Mouse (Mus musculus) spleen, adult 18-20 months (tissue): Measurements from ENCODE around the gene Ckm.

Experiments used
- DNase-seq, 2 experiments: peaks; one replicate each; pipeline ENCODE4 v3.0.0; 2022; ENCODE audit warnings: mixed read lengths in 2 of 2

The Ckm gene

DNA sequence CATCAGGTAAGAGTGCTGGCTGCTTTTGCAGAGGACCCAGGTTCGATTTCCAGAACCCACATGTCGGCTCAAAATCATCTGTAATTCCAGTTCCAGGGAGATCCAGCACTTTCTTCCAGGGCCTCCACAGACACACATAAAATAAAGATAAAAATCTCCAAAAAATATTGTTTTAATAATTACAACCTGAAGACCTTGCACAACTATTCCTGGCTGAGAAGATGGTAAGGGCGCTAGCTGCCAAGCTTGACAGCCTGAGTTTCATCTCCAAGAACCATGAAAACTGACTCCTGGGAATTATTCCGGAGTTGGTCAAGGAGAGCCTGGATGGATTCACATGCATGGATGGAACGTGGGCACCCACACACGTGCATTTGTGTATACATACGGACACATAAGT is at the start of gene Ckm:
Gene Ckm, plus strand, starts transcription at position 301 of the 400 bp plus-strand sequence.
- DNase-seq = no peak

- DNase-seq = no peak
Measured at GRCm38 (mm10) chr7:19354991-19355390, 49.6 kb upstream of the Ckm start.

DNA sequence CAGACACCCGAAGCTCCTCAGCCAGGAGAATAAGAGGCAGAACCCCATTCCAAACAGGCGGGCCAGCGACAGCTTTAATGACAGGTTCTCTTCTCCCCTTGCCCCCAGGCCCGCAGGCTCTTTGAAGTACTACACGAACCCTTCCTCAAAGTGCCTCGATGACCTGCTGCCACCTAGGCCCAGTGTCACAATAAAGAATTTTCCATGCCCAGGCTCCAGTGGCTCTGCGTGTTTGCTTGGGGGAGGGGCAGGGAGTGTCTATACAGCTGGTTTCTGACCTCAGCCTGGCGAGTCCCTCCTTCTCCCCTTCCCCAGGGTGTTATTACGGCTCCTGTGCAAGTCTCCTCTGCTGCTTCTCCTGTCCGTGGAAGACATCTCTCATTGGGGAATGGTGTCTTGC is 48.3 kb upstream of the Ckm start:
- DNase-seq = no peak

- no peak for DNase-seq
Measured at GRCm38 (mm10) chr7:19357381-19358375, 46.9 kb upstream of the Ckm start.

- DNase-seq = no peak
Measured at GRCm38 (mm10) chr7:19358634-19359033, 45.9 kb upstream of the Ckm start.

DNA sequence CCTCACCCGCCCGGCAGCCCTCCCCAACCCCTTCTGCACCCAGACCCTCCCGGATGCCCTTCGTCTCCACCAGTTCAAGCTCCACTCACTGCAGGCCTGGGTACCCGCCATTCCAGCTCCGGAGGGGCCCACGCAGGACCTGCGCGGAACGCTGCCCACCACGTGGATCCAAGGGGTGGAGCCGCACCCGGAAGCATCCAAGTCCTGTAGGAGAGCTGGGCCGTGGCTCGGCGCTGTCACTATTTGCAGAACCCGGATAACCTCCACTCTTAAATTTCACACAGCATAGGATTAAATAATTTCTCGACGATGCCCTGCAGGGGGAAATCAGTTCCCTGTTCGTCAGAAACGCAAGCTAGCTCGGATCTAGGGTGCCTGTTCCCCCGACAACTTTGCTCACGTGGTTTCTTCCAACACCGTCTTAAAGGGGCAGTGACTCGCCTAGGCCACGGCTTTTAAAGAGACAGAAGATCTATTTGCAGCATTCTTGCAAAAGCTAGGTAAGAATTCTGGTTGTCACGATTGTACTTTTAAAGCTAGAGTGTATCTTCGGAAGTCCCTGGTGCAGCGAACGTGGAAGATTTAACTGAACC is 45.2 kb upstream of the Ckm start, which contains the start of the genes Cd3eap and Ppp1r13l:
Gene Cd3eap, minus strand, starts transcription at position 185 of the 593 bp plus-strand sequence.
Gene Ppp1r13l, plus strand, starts transcription at position 451 of the 593 bp plus-strand sequence.
- peak; percentile 70 to 82 for DNase-seq

DNA sequence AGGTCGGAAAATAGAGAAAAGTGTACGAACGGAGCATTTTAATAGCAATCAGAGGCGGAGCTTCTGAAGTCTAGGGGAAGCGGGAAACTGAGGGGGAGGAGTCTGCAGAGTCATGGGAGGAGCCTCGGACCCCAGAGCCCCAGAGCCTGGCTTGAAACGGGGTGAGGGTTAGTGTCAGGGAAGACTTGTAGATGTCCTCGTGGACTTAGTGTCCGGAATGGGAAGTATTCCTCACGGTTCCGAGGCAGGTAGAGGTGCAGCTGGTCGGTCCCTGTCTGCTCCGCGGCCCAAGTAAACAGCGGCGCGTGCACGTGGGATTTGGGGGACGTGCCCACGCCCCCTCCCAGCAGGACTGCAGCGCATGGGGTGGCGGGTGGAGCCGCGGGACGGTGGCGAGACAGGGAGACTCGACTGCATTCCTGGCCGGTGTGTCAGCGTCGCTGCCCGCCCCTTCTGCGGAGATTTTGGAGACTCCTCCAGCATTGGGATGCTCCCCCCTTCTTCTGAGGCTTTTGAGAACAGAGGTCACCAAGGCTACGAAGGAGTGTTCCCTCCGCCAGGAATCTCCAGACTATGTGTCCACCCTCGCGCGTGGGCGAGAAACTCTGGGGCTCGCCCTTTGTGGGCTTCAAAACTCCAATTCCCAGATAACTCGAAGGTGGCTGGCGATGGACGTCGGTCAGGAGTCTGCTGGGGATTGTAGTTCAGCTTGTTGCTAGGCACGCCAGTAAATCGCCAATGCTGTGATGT is 44.5 kb upstream of the Ckm start:
- peak; percentile 46 to 70 for DNase-seq

- peak; percentile 58 to 63 for DNase-seq
Measured at GRCm38 (mm10) chr7:19360944-19361343, 43.6 kb upstream of the Ckm start.

DNA sequence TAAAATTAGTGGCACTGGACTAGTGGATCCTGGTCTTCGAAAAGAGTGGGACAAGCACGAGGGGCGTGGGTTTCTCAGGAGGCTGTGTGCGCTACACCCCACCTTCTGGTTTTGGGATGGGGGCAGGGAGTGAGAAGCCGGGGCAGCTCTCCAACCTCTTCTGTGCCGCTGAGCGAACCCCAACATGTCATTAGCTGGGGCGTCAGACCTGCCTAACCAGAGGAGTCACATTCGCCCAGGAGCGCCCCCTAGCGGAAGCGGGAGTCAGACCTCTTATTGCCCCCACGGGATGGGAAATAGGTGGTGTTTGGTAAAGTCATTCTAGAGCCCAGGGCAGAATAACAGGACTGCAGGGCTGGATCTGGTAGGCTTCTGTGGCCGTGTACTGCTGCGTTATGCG is 42.9 kb upstream of the Ckm start:
- DNase-seq = peak; percentile 57 to 79

GRCm38 (mm10) chr7:19362276-19362675 is 42.3 kb upstream of the Ckm start:
- DNase-seq = no peak

- peak; percentile 59 to 76 for DNase-seq
Measured at GRCm38 (mm10) chr7:19363881-19364280, 40.7 kb upstream of the Ckm start.

DNA sequence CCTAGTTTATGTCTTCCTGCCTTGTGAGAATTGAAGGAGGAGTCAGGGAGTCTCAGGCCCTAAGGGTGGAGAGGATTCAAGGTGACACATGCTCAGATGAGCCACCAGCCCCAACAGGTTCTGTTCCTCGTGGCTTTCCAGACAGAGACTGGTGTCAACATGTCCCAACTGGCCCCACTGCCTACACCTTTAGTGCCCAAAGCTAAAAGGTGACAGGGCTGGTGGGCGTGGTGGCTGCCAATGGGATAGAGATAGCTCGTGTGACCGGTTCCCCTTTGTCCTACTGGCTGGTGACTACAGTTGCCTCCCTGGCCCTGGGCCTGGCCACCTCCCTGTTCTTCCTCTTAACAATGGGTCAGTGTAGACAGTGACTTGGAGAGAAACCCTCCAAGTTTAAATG is 39.2 kb upstream of the Ckm start:
- DNase-seq = no peak

DNA sequence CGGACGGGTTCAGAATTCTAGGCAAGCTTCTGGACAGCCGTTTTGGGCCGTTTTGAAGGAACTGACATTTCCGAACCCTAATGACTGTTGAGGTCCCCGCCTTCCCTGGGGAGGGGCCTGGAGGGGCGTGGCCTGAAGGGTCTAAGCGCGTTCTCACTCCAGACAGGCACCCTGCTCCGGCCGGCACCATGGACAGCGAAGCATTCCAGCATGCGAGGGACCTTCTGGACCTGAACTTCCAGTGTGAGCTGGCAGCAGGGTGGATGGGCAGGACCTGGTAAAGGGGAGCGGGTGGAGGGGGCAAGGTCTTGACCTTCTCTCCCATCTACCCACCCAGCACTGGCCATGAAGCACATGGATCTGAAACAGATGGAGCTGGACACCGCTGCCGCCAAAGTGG is 36.2 kb upstream of the Ckm start:
- no peak for DNase-seq

DNA sequence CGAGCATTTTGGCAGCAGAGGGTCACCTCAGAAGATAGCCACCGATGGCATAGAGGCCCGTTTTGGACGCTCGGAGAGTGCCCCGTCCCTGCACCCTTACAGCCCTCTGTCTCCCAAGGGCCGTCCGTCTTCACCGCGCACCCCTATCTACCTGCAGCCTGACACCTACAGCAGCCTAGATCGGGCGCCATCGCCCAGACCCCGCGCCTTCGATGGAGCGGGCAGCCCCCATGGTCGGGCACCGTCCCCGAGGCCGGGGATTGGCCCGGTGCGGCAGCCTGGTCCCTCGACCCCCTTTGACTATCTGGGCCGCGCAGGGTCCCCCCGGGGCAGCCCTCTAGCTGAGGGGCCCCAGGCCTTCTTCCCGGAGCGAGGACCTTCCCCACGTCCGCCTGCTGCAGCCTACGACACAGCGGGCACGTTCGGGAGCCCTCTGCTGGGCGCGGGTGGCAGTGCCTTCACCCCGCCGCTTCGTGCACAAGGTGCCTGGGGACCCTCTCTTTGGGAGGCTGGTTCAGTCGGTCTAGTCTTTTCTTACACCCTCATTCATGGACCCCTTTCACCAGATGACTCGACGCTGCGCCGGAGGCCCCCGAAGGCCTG is 34.7 kb upstream of the Ckm start:
- peak; percentile 36 to 76 for DNase-seq

GRCm38 (mm10) chr7:19373367-19373766 is 31.2 kb upstream of the Ckm start:
- DNase-seq = no peak

DNA sequence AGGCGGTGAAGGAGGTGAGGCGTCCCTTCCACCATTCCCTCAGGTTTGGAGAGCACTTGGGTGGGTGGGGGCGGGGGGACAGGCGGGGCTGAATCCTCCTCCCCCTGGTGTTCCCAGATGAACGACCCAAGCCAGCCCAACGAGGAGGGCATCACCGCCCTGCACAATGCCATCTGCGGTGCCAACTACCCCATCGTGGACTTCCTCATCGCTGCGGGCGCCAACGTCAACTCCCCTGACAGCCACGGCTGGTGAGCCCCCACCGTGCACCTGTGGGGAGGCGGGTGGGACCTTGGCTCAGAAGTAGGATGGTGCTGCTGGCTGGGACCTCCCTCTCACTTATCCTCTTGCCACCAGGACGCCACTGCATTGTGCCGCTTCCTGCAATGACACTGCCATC is 29.2 kb upstream of the Ckm start:
- no peak for DNase-seq

DNA sequence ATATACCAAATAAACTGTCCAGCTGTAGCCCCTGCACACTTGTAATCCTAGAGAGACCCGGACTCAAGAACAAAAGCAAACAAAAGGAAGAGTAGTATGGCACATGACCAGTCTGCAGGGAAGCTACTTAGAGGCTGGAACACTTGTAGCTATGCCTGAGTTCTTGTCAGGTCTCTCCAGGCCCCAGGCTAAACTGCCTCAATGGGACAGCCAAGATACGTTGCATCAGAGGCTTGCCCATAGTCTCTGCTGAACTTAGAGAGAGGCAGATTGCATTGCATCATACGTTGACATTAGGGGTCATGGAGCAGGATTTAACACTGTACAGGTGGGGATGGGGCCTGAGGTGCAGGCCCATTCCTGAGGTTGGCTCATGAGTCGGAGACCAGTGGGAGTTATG is 28.6 kb upstream of the Ckm start:
- DNase-seq = no peak

GRCm38 (mm10) chr7:19378049-19378448 is 26.5 kb upstream of the Ckm start:
- DNase-seq = no peak

DNA sequence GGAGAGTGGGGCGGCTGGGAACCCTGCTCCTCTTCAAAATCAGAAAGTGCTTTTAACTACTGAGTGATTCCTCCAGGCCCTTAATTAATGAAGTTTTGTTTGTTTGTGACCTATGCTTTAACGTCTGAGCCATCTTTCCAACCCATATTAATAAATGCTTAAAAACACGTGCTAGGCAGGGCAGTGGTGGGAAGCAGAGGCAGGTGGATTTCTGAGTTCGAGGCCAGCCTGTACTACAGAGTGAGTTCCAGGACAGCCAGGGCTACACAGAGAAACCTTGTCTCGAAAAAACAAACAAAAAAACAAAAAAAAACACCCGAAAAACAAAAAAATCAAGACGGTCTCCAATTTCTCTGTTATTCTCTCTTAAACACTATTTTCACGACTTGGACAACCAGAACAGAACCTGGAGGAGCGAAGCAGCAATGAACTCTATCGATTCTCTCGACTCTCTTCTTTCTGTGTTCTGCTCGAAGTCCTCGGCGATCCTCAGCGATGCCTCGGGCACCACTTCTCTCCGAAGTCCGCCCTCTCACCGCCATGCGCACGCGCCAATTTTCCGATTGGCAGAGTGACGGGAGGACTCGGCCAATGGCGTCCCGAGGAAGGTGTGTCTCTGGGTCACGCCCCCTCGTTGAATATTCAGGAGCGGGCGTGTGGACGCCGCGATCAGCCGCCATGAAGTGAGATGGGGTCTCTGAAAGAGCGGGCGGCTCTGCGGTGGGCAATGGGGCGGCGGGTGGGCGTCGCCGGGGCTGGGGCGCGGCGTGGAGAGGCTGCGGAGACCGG is 23.0 kb upstream of the Ckm start, which contains the start of gene Ercc2:
Gene Ercc2, plus strand, starts transcription at position 634 of the 789 bp plus-strand sequence.
- DNase-seq = peak; percentile 96

- peak in 1 of 2 experiments; percentile 48 for DNase-seq
Measured at GRCm38 (mm10) chr7:19382166-19382541, 22.4 kb upstream of the Ckm start.

DNA sequence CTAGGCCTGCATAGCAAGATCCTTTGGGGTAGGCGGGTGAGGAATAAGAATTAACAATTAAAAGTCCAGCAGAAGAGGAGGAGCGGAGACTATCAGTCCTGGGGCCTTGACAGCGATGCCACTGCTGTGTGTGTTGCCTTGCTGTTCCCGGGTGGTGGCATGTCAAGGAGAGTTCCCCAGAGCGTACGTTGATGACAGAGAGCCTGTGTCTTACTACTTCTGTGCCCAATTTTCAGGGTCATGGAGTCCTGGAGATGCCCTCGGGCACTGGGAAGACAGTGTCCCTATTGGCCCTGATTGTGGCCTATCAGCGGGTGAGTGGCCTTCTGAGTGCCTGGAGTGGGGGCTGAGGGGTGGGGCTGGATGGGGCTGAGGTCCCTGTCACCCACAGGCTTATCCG is 20.9 kb upstream of the Ckm start:
- DNase-seq = no peak
